Mouse (Mus musculus): ENCODE results near the gene Ccdc146. TPM values are rescaled to one million over a fixed set of nuclear protein-coding genes. Genes with fewer than 3 reads are reported as not detected.

Ccdc146 gene
- polyA plus RNA-seq, 1 experiment, result not detected

GRCm38 (mm10) chr5:21332119-21332518 lies 92.4 kb downstream of the Ccdc146 start:
- TF ChIP-seq POLR2A (IDR thresholded peaks at IDR 0.05; ENCODE audit: borderline replicate concordance, control insufficient read depth, low read depth, low read length) (0 out of 2 replicates have a peak, but pooled peaks have one; percentile 9), CTCF (IDR thresholded peaks at IDR 0.05; ENCODE audit: control insufficient read depth, insufficient read depth, low read length) (no peak)
- Histone ChIP-seq H3K4me3 (replicated peaks; ENCODE audit: control insufficient read depth, low read depth, low read length) (no peak overlapping the region), H3K4me1 (ENCODE audit: control insufficient read depth, insufficient read depth, low read length) (no peaks in the 10 kb centered on the region; the same call in 1 of the 2 replicates), H3K27ac (ENCODE audit: control insufficient read depth, insufficient read depth, low read depth, low read length, poor library complexity) (peak overlapping the region; percentile 45; the same call in 1 of the 2 replicates)
- 2% methylated on average over 1 of the region's 1 CpGs for WGBS

GRCm38 (mm10) chr5:21331656-21332055 lies 92.8 kb downstream of the Ccdc146 start:
- Histone ChIP-seq H3K4me3 (replicated peaks; ENCODE audit: control insufficient read depth, low read depth, low read length) (no peak overlapping the region), H3K27ac (ENCODE audit: control insufficient read depth, insufficient read depth, low read depth, low read length, poor library complexity) (peak overlapping the region; percentile 45; the same call in 1 of the 2 replicates), H3K4me1 (ENCODE audit: control insufficient read depth, insufficient read depth, low read length) (no peaks in the 10 kb centered on the region; the same call in 1 of the 2 replicates)
- 42% methylated on average over 5 of the region's 5 CpGs for WGBS
- no peak for TF ChIP-seq POLR2A (IDR thresholded peaks at IDR 0.05; ENCODE audit: borderline replicate concordance, control insufficient read depth, low read depth, low read length)
- TF ChIP-seq CTCF (IDR thresholded peaks at IDR 0.05; ENCODE audit: control insufficient read depth, insufficient read depth, low read length), result no peak

- no peaks in the 10 kb centered on the region; the same call in 1 of the 2 replicates for H3K4me1 ChIP-seq (ENCODE audit: control insufficient read depth, insufficient read depth, low read length)
- no peak for TF ChIP-seq CTCF (IDR thresholded peaks at IDR 0.05; ENCODE audit: control insufficient read depth, insufficient read depth, low read length)
- 61% methylated on average over 11 of the region's 11 CpGs for WGBS
- H3K4me3 ChIP-seq (replicated peaks; ENCODE audit: control insufficient read depth, low read depth, low read length), result no peak overlapping the region
- no peak overlapping the region for H3K27ac ChIP-seq (ENCODE audit: control insufficient read depth, insufficient read depth, low read depth, low read length, poor library complexity)
Measured at GRCm38 (mm10) chr5:21329672-21330665, 94.5 kb downstream of the Ccdc146 start.

GRCm38 (mm10) chr5:21328560-21328959 lies 95.9 kb downstream of the Ccdc146 start:
- no peak overlapping the region for H3K27ac ChIP-seq (ENCODE audit: control insufficient read depth, insufficient read depth, low read depth, low read length, poor library complexity)
- no peak overlapping the region for H3K4me3 ChIP-seq (replicated peaks; ENCODE audit: control insufficient read depth, low read depth, low read length)
- H3K4me1 ChIP-seq (ENCODE audit: control insufficient read depth, insufficient read depth, low read length), result no peaks in the 10 kb centered on the region; the same call in 1 of the 2 replicates
- TF ChIP-seq POLR2A (IDR thresholded peaks at IDR 0.05; ENCODE audit: borderline replicate concordance, control insufficient read depth, low read depth, low read length) (no peak), CTCF (IDR thresholded peaks at IDR 0.05; ENCODE audit: control insufficient read depth, insufficient read depth, low read length) (no peak)
- WGBS, result 39% methylated on average over 1 of the region's 1 CpGs

- H3K27ac ChIP-seq (ENCODE audit: control insufficient read depth, insufficient read depth, low read depth, low read length, poor library complexity), result no peak overlapping the region
- 5% methylated on average over 1 of the region's 1 CpGs for WGBS
- H3K4me3 ChIP-seq (replicated peaks; ENCODE audit: control insufficient read depth, low read depth, low read length), result no peak overlapping the region
- H3K4me1 ChIP-seq (ENCODE audit: control insufficient read depth, insufficient read depth, low read length), result no peaks in the 10 kb centered on the region
- TF ChIP-seq CTCF (IDR thresholded peaks at IDR 0.05; ENCODE audit: control insufficient read depth, insufficient read depth, low read length) (peak; percentile 94), POLR2A (IDR thresholded peaks at IDR 0.05; ENCODE audit: borderline replicate concordance, control insufficient read depth, low read depth, low read length) (no peak)
Measured at GRCm38 (mm10) chr5:21326494-21326893, 98.0 kb downstream of the Ccdc146 start.

- H3K27ac ChIP-seq (ENCODE audit: control insufficient read depth, insufficient read depth, low read depth, low read length, poor library complexity), result no peak overlapping the region
- H3K4me3 ChIP-seq (replicated peaks; ENCODE audit: control insufficient read depth, low read depth, low read length), result no peak overlapping the region
- WGBS, result 78% methylated on average over 2 of the region's 2 CpGs
- H3K4me1 ChIP-seq (ENCODE audit: control insufficient read depth, insufficient read depth, low read length), result no peaks in the 10 kb centered on the region
- TF ChIP-seq CTCF (IDR thresholded peaks at IDR 0.05; ENCODE audit: control insufficient read depth, insufficient read depth, low read length) (no peak), POLR2A (IDR thresholded peaks at IDR 0.05; ENCODE audit: borderline replicate concordance, control insufficient read depth, low read depth, low read length) (no peak)
Measured at GRCm38 (mm10) chr5:21320138-21320537, 104.3 kb downstream of the Ccdc146 start.

- Histone ChIP-seq H3K4me1 (ENCODE audit: control insufficient read depth, insufficient read depth, low read length) (no peaks in the 10 kb centered on the region), H3K4me3 (replicated peaks; ENCODE audit: control insufficient read depth, low read depth, low read length) (no peak overlapping the region), H3K27ac (ENCODE audit: control insufficient read depth, insufficient read depth, low read depth, low read length, poor library complexity) (no peak overlapping the region)
- WGBS, result 83% methylated on average over 3 of the region's 3 CpGs
- TF ChIP-seq POLR2A (IDR thresholded peaks at IDR 0.05; ENCODE audit: borderline replicate concordance, control insufficient read depth, low read depth, low read length) (no peak), CTCF (IDR thresholded peaks at IDR 0.05; ENCODE audit: control insufficient read depth, insufficient read depth, low read length) (no peak)
Measured at GRCm38 (mm10) chr5:21314696-21315095, 109.8 kb downstream of the Ccdc146 start.

GRCm38 (mm10) chr5:21307165-21307564 lies 117.3 kb downstream of the Ccdc146 start:
- Histone ChIP-seq H3K27ac (ENCODE audit: control insufficient read depth, insufficient read depth, low read depth, low read length, poor library complexity) (no peak overlapping the region), H3K4me1 (ENCODE audit: control insufficient read depth, insufficient read depth, low read length) (no peaks in the 10 kb centered on the region), H3K4me3 (replicated peaks; ENCODE audit: control insufficient read depth, low read depth, low read length) (no peak overlapping the region)
- 80% methylated on average over 5 of the region's 5 CpGs for WGBS
- no peak for TF ChIP-seq POLR2A (IDR thresholded peaks at IDR 0.05; ENCODE audit: borderline replicate concordance, control insufficient read depth, low read depth, low read length)
- no peak for TF ChIP-seq CTCF (IDR thresholded peaks at IDR 0.05; ENCODE audit: control insufficient read depth, insufficient read depth, low read length)

All from bone marrow, adult 2 months (tissue).